Mouse (Mus musculus): Measurements from ENCODE around the gene Set. TPM values are rescaled to one million over a fixed set of nuclear protein-coding genes. Genes with fewer than 3 reads are reported as not detected.

Gene Set
- total and polyA plus RNA-seq, 3 experiments = 515 to 1,049 (median 902) TPM

DNA sequence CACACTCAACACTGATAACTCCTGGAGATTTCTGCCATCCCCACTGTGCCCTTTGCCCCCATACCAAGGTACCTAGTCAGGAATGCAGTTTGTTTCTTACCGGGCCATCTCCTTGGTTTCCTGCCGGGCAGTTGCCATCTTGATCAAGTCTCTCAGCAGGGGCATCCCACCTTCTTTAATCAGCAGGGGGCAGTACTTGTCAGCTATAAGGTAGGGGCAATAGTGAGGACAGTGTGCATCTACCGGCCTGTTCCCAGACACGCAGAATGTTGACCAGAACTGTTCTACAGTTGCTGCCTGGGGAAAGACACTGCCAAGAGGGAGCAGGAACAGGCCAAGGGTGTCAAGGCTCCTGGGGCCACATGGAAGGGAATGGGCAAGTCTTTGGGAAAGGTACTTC is 43.0 kb downstream of the Set start:
- TF ChIP-seq ETS1 (conservative IDR thresholded peaks at IDR 0.05; ENCODE audit: low read depth, low read length) (no peak), ZNF384 (IDR thresholded peaks at IDR 0.05; ENCODE audit: low read depth, low read length) (no peak), HCFC1 (IDR thresholded peaks at IDR 0.05; ENCODE audit: low read depth, low read length) (no peak), ELF1 (IDR thresholded peaks at IDR 0.05; ENCODE audit: low read depth, low read length) (no peak), RAD21 (IDR thresholded peaks at IDR 0.05; ENCODE audit: low read depth, low read length) (peak; percentile 21), E2F4 (IDR thresholded peaks at IDR 0.05; ENCODE audit: insufficient replicate concordance, low read depth, low read length) (no peak), USF2 (conservative IDR thresholded peaks at IDR 0.05; ENCODE audit: low read depth, low read length) (no peak), MAZ (IDR thresholded peaks at IDR 0.05; ENCODE audit: low read depth, low read length) (no peak), GABPA (IDR thresholded peaks at IDR 0.05; ENCODE audit: insufficient replicate concordance, low read depth, low read length) (no peak), POLR2A (IDR thresholded peaks at IDR 0.05; ENCODE audit: low read depth, low read length) (no peak), CTCF (conservative IDR thresholded peaks at IDR 0.05 in 1 of 2, IDR thresholded peaks at IDR 0.05 in 1 of 2; ENCODE audit: low read depth in 2 of 2, low read length in 2 of 2) (peak in 1 of 2 experiments; percentile 46; a peak in 2 of 4 replicates)
- no peak overlapping the region for H3K27ac ChIP-seq (ENCODE audit: insufficient read depth, low read depth)
- H3K4me3 ChIP-seq (replicated peaks in 1 of 3; ENCODE audit: low read depth in 2 of 3, low read length in 2 of 3, poor library complexity in 1 of 3) = no peak overlapping the region
- no peak overlapping the region for H3K9ac ChIP-seq (ENCODE audit: insufficient read depth, low read depth)
- H3K36me3 ChIP-seq (replicated peaks in 1 of 2; ENCODE audit: control insufficient read depth in 1 of 2, insufficient read depth in 1 of 2, low read length in 1 of 2) = peaks cover 31 to 87% of the 10 kb centered on the region in 2 experiments
- in situ Hi-C loops (cut with MboI; ENCODE audit: low pct_ligation_motif_present, low pct_unique_long_range_greater_than_20kb, low sequenced_read_pairs) (no loop called here), dilution Hi-C loops (cut with MboI; ENCODE audit: extremely low pct_ligation_motif_present, extremely low pct_unique_long_range_greater_than_20kb, low sequenced_read_pairs) (no loop called here)
- H3K4me2 ChIP-seq (ENCODE audit: insufficient read depth, low read depth, poor library complexity, severe bottlenecking) = no peak overlapping the region
- H3K79me2 ChIP-seq (replicated peaks; ENCODE audit: control insufficient read depth, extremely low read depth, insufficient read depth, poor library complexity, severe bottlenecking) = no peaks in the 10 kb centered on the region
- no peaks in the 10 kb centered on the region for H3K27me3 ChIP-seq (replicated peaks)
- H3K9me3 ChIP-seq (replicated peaks; ENCODE audit: low read length) = no peaks in the 10 kb centered on the region
- no peak for DNase-seq (ENCODE audit: extremely low read depth)
- H3K4me1 ChIP-seq (ENCODE audit: control insufficient read depth in 1 of 2, insufficient read depth in 2 of 2) = peaks cover 9 to 30% of the 10 kb centered on the region in 2 experiments

DNA sequence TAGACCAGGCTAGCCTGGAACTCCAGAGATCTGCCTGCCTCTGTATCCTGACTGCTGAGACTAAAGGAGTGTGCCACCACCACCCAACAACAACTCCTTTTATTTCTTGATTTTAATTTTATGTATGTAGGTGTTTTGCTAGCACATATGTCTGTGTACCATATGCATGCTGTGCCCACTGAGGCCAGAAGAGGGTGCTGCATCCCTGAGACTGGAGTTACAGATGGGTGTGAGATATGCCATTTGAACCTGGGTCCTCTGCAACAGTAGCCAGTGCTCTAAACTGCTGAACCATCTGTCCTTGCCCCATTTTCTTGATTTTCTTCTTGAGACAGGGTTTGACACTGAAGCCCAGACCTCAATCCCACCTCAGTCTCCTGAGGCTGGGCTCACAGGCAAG is 49.2 kb downstream of the Set start:
- no peak overlapping the region for H3K4me2 ChIP-seq (ENCODE audit: insufficient read depth, low read depth, poor library complexity, severe bottlenecking)
- no peaks in the 10 kb centered on the region for H3K9me3 ChIP-seq (replicated peaks; ENCODE audit: low read length)
- peaks cover 58 to 89% of the 10 kb centered on the region in 2 experiments for H3K36me3 ChIP-seq (replicated peaks in 1 of 2; ENCODE audit: control insufficient read depth in 1 of 2, insufficient read depth in 1 of 2, low read length in 1 of 2)
- dilution Hi-C loops (cut with MboI; ENCODE audit: extremely low pct_ligation_motif_present, extremely low pct_unique_long_range_greater_than_20kb, low sequenced_read_pairs) (no loop called here), in situ Hi-C loops (cut with MboI; ENCODE audit: low pct_ligation_motif_present, low pct_unique_long_range_greater_than_20kb, low sequenced_read_pairs) (no loop called here)
- H3K27me3 ChIP-seq (replicated peaks) = no peaks in the 10 kb centered on the region
- DNase-seq (ENCODE audit: extremely low read depth) = peak; percentile 61
- H3K4me3 ChIP-seq (replicated peaks in 1 of 3; ENCODE audit: low read depth in 2 of 3, low read length in 2 of 3, poor library complexity in 1 of 3) = no peak overlapping the region
- H3K27ac ChIP-seq (ENCODE audit: insufficient read depth, low read depth) = no peak overlapping the region
- H3K9ac ChIP-seq (ENCODE audit: insufficient read depth, low read depth) = no peak overlapping the region
- H3K4me1 ChIP-seq (ENCODE audit: control insufficient read depth in 1 of 2, insufficient read depth in 2 of 2) = no peaks in the 10 kb centered on the region
- H3K79me2 ChIP-seq (replicated peaks; ENCODE audit: control insufficient read depth, extremely low read depth, insufficient read depth, poor library complexity, severe bottlenecking) = no peaks in the 10 kb centered on the region
- TF ChIP-seq CHD1 (IDR thresholded peaks at IDR 0.05; ENCODE audit: low read depth, low read length) = no peak
- no peak for TF ChIP-seq USF1 (IDR thresholded peaks at IDR 0.05; ENCODE audit: low read depth, low read length)
- no peak for TF ChIP-seq ZNF384 (IDR thresholded peaks at IDR 0.05; ENCODE audit: low read depth, low read length)
- TF ChIP-seq POLR2A (IDR thresholded peaks at IDR 0.05; ENCODE audit: low read depth, low read length) = no peak
- peak; percentile 68 to 93; a peak in 3 of 4 replicates for TF ChIP-seq CTCF (conservative IDR thresholded peaks at IDR 0.05 in 1 of 2, IDR thresholded peaks at IDR 0.05 in 1 of 2; ENCODE audit: low read depth in 2 of 2, low read length in 2 of 2)
- TF ChIP-seq NELFE (IDR thresholded peaks at IDR 0.05; ENCODE audit: low read depth, low read length) = peak; percentile 30; the same call in 1 of the 2 replicates
- TF ChIP-seq EP300 (IDR thresholded peaks at IDR 0.05; ENCODE audit: low read length) = no peak
- no peak for TF ChIP-seq TCF12 (IDR thresholded peaks at IDR 0.05; ENCODE audit: low read depth, low read length)
- peak; percentile 85 for TF ChIP-seq SMC3 (IDR thresholded peaks at IDR 0.05; ENCODE audit: low read depth, low read length)
- no peak for TF ChIP-seq GABPA (IDR thresholded peaks at IDR 0.05; ENCODE audit: insufficient replicate concordance, low read depth, low read length)
- TF ChIP-seq MAFK (IDR thresholded peaks at IDR 0.05; ENCODE audit: insufficient replicate concordance, low read length) = no peak
- no peak for TF ChIP-seq NRF1 (IDR thresholded peaks at IDR 0.05; ENCODE audit: low read depth, low read length)
- no peak for TF ChIP-seq MEF2A (IDR thresholded peaks at IDR 0.05; ENCODE audit: borderline replicate concordance, low read depth, low read length)
- TF ChIP-seq UBTF (IDR thresholded peaks at IDR 0.05; ENCODE audit: low read depth, low read length) = no peak
- TF ChIP-seq MXI1 (IDR thresholded peaks at IDR 0.05; ENCODE audit: low read depth, low read length) = no peak
- no peak for TF ChIP-seq PAX5 (IDR thresholded peaks at IDR 0.05; ENCODE audit: low read length)
- no peak for TF ChIP-seq MYC (IDR thresholded peaks at IDR 0.05; ENCODE audit: low read depth, low read length)
- TF ChIP-seq JUN (IDR thresholded peaks at IDR 0.05; ENCODE audit: insufficient read depth, low read depth, low read length) = no peak
- TF ChIP-seq MAZ (IDR thresholded peaks at IDR 0.05; ENCODE audit: low read depth, low read length) = no peak
- TF ChIP-seq BHLHE40 (IDR thresholded peaks at IDR 0.05; ENCODE audit: low read depth, low read length) = no peak
- no peak for TF ChIP-seq RCOR1 (conservative IDR thresholded peaks at IDR 0.05; ENCODE audit: low read depth, low read length)
- TF ChIP-seq USF2 (conservative IDR thresholded peaks at IDR 0.05; ENCODE audit: low read depth, low read length) = no peak
- TF ChIP-seq SIN3A (IDR thresholded peaks at IDR 0.05; ENCODE audit: low read length) = no peak
- TF ChIP-seq JUND (conservative IDR thresholded peaks at IDR 0.05; ENCODE audit: low read depth, low read length) = no peak
- peak; percentile 91 for TF ChIP-seq RAD21 (IDR thresholded peaks at IDR 0.05; ENCODE audit: low read depth, low read length)
- no peak for TF ChIP-seq POLR2AphosphoS2 (IDR thresholded peaks at IDR 0.05; ENCODE audit: low read depth, low read length)
- no peak for TF ChIP-seq TBP (conservative IDR thresholded peaks at IDR 0.05; ENCODE audit: low read depth, low read length)
- TF ChIP-seq ZMIZ1 (IDR thresholded peaks at IDR 0.05; ENCODE audit: low read depth, low read length) = no peak
- TF ChIP-seq ELF1 (IDR thresholded peaks at IDR 0.05; ENCODE audit: low read depth, low read length) = no peak
- TF ChIP-seq ETS1 (conservative IDR thresholded peaks at IDR 0.05; ENCODE audit: low read depth, low read length) = no peak

Measured in CH12.LX (cell line).